Mouse (Mus musculus) B cell, adult 2 months (primary cell): ENCODE results near the gene Gng5.

Experiments
- DNase-seq, 2 experiments: peaks; one replicate each; pipeline ENCODE4 v3.0.0; 2022

Gene Gng5

GRCm38 (mm10) chr3:146543632-146544031, 44.0 kb downstream of the Gng5 start:
- no peak for DNase-seq

DNA sequence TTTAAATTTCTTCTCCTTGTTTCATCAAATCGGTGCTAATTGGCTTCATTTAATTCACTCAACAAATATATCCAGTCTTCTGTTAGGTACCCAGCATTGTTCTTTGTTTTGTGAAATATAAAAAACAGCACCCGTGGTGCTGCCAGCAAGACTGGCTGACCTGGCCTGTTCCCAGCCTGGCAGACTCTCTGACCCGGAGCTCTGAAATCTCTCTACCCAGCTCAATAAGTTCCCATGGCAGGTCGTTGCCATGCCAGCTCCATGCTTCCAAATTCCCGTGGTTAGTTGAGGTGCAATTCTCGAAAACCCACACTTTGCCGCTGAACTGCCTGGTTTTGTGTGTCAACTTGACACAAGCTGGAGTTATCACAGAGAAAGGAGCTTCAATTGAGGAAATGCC, 55.2 kb downstream of the Gng5 start:
- DNase-seq = no peak
